Mouse (Mus musculus): ENCODE data around the gene Med26. TPM values are rescaled to one million over a fixed set of nuclear protein-coding genes. Genes with fewer than 3 reads are reported as not detected.

The Med26 gene
- total RNA-seq, 2 experiments from 2014 or later: 10.1 to 10.6 TPM

DNA sequence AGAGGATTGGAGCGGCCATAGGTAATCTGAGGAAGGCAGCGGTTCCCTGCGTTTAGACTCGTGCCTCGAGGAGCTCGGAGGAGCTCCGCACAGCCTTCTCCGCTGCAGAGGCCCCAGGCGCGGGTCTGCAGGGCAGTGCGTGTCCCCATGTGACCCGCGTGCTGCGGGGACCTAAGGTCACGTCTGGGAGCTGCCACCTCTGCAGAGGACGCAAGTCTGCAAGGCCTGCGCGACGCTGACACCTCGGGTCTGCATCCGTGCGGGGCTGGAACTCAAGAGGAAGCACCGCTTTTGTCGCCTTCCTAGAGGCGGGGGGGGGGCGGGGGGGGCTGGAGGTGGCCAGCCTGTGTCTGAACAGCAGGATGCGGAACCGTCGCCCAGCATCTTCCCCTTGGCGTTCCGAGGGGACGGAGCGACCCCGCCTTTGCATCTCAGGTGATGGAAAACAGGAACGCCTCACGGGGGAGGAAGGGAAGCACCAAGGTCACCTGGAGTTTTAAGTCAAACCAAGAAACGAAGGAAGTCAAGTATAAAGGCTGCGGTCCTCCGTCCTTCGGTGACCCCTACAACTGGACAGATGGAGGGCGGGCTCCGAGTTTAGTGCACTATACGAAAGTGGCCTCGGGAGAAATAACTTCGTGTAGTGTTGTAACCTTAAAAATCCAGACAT, 709 bp upstream of the Med26 start:
- DNase-seq (ENCODE audit: extremely low spot score in 1 of 2, low spot score in 1 of 2): no peak

DNA sequence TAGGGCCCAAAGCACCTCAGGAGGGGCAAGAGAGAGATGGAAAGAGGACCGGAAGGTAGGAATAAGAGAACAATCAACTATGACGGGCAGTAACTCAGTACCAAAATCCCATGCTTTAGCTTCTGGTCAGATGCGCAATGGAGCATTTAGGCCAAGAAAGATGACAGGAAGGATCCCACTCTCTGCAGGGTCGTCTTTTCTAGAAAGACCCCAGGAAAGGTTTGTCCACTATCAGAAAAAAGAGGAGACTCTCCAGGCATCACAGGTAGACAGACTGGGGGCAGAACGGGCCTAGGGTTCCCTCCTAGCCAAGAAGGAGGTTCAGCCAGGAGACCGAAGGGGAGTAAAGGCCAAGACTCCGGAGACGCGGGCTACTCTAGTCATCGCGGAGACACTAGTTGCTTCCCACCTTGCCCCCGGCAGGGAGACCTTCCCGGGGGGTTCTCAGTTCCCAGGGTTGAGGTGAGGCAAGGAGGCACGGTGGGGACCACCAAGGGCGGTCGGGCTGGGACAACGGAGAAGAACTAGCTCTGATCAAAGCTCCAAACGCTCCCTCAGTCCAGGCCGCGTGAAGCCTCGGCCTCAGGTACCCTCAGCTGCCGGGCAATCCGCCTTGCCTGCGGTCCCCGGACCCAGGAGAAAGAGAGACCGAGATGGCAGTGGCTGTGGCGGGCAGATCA, 808 bp downstream of the Med26 start:
- DNase-seq (ENCODE audit: extremely low spot score in 1 of 2, low spot score in 1 of 2): peak in 1 of 2 experiments; percentile 21

DNA sequence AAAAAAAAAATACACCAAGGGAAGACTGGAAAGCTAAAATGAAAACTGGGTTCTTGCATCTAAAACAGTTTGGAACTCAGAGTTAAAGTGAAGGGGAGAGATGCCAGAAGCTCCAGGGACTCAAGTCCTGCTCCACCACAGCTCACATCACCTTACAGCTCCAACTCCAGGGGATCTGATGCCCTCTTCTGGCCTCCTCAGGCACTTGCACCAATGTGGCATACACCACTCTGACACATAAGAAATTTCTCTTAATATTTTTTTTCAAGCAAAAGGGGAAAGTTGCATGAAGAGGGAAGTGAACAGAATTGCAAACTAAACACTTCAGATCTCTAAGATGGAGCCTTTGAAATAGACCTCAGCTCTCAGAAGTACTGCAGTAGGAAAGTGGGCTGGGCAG, 8.8 kb downstream of the Med26 start:
- DNase-seq (ENCODE audit: extremely low spot score in 1 of 2, low spot score in 1 of 2): no peak

DNA sequence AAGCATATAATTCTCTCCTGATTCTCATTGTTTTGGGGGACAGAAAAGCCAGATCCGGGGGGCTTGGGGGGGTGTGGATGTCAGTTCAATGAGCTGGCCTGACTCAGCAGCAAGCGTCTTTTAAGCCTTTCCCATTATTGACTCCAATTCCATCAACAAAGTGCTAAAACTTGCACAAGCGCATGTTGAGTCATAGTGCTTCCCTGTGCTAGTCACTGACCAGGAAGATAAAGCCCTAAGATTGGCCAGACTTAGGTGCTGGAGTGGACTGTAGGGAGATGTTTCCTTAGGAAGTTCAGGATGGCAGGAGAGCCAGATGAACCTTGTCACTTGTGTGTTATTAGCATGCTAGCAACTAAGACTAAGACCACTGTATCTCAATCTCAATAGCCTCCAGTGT, 13.2 kb downstream of the Med26 start:
- no peak for DNase-seq (ENCODE audit: extremely low spot score in 1 of 2, low spot score in 1 of 2)

DNA sequence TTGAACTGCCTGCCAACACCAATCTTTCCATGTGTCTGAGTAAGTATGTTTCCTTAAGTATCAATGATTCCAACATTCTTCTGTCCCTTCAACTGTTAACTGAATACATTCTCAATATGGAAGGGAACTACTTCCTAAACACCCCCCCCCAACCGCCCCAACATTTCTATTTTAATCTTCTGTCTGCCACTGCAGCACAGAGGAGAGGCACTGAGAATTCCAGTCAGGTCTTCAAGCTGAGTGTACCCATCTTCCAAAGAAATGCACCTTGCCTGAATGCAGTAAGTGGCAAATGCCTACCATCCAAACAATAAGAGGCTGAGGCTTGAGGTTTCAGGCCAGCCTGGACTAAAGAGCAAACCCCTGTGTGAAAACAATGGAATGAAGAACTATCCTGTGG, 16.0 kb downstream of the Med26 start:
- DNase-seq (ENCODE audit: extremely low spot score in 1 of 2, low spot score in 1 of 2): no peak

GRCm38 (mm10) chr8:72521888-72522287, 26.2 kb downstream of the Med26 start:
- DNase-seq (ENCODE audit: extremely low spot score in 1 of 2, low spot score in 1 of 2): no peak

DNA sequence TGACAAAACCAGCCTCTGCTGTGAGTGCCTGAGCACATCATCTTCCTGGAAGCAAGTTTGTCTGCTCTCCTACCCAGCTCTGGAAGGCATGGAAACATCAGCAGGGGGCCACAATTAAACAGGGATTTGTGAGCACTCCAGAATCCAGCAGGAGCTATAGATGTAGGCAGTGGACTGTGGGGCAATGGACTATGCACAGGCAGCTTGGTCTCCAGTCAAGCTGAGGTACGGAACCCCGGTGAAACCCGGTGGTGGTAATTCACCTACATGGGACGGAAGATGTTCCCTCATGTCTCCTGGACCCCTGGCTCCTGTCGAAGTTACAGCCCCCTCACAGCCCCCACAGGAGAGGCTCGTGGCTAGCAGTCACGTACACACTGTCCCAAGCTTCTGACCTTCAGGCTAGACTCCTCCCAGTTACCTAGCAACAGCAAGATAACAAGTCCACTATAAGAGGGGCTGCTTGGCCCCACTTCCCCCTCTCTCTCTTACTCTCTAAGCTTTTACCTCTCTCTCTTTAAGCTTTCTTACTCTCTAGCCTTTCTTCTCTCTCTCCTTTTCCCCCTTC, 30.6 kb downstream of the Med26 start:
- DNase-seq (ENCODE audit: extremely low spot score in 1 of 2, low spot score in 1 of 2): no peak

GRCm38 (mm10) chr8:72513158-72513557, 34.9 kb downstream of the Med26 start:
- DNase-seq (ENCODE audit: extremely low spot score in 1 of 2, low spot score in 1 of 2): no peak

DNA sequence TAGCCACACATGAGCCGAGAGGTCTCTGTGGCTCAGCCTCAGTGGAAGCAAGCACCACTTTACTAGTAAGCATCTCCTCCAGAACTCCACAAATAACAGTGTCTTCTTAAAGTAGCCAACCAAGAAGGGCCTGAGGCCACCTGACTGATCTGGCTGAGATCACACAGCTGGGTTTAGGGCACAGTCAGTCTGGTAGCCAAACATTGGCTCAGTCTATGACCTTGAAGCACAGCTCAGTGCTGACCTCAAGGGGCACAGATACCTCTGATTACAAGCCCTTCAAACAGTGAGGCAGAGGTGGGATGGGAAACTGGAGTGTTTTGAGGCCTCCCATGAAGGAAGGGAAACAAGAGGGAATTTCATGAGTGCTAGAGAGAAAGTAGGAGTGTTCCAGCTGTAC, 35.4 kb downstream of the Med26 start:
- no peak for DNase-seq (ENCODE audit: extremely low spot score in 1 of 2, low spot score in 1 of 2)

DNA sequence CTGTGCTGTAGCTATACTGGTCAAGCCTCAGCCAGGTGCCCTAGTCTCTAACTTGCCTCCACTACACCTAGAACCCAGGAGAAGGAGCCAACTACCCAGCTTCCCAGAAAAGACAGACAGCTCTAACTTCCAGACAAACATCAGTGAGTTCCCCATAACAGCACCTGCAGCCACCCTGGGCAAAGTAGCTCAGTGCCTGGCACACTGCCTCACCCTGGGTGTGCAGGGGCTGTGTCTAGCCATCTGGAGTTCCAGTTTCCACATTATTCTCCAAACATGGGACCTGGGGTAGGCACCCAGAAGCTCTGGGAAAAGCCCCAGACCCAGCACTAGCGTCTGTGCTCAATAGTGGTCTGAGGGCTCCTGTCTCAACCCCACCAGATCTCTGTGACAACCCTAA, 40.6 kb downstream of the Med26 start:
- no peak for DNase-seq (ENCODE audit: extremely low spot score in 1 of 2, low spot score in 1 of 2)

DNA sequence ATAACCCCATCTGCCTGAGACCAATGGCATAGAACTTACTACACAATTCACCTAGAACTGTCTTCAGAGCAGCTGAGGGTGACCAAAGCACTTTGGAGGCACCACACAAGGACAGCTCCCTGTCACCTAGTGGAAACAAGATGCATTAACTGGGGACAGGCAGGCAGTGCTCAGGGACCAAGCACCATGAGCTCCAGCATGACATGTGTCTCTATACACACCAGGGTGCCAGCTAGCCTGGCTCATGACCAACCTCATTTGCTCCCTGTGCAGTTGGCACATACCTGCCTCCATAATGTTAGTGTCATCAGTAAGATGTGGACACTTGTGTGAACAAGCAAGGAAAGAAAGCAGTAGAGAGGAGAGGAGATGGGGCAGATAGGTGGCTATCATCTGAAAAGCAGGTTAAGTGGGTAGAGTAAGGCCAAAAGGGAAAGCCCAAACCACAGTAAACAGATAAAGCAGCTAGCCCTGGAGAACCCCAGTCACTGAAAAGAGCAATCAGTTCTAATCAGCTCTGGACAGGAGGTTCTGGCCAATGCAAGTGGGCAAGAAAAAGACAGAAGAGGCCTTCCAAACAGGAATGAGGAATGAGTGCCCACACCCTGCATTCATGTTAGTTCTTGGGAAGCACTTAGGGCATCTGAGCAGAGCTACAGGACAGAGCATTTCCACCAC, 43.3 kb downstream of the Med26 start:
- DNase-seq (ENCODE audit: extremely low spot score in 1 of 2, low spot score in 1 of 2): no peak

DNA sequence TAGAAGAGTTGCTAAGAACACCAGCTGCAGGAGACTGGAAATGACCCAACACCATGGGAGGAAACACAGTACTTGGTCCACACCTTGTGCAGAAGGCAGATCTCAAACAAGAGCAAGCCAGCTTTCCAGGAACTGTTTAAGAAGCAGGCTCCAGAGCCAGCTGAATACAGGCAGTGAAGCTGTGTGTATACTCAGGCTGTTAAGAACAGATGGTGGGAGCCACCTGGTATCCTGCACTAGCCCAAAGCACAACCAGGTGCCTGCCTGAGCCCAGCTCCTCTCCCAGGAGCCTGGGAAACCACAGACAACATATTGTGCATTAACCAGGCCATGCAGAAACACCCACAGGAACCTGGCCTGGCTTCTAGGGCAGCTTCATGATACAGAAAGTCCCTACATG, 43.9 kb downstream of the Med26 start:
- DNase-seq (ENCODE audit: extremely low spot score in 1 of 2, low spot score in 1 of 2): no peak

- no peak for DNase-seq (ENCODE audit: extremely low spot score in 1 of 2, low spot score in 1 of 2)
These were observed 47.5 kb downstream of the Med26 start for GRCm38 (mm10) chr8:72500521-72500931.

GRCm38 (mm10) chr8:72499521-72500284, 48.4 kb downstream of the Med26 start:
- no peak for DNase-seq (ENCODE audit: extremely low spot score in 1 of 2, low spot score in 1 of 2)

- DNase-seq (ENCODE audit: extremely low spot score in 1 of 2, low spot score in 1 of 2): no peak
These were observed 49.5 kb downstream of the Med26 start for GRCm38 (mm10) chr8:72498527-72498926.

GRCm38 (mm10) chr8:72497911-72498310, 50.2 kb downstream of the Med26 start:
- DNase-seq (ENCODE audit: extremely low spot score in 1 of 2, low spot score in 1 of 2): no peak

GRCm38 (mm10) chr8:72496217-72496616, 51.9 kb downstream of the Med26 start:
- DNase-seq (ENCODE audit: extremely low spot score in 1 of 2, low spot score in 1 of 2): no peak

DNA sequence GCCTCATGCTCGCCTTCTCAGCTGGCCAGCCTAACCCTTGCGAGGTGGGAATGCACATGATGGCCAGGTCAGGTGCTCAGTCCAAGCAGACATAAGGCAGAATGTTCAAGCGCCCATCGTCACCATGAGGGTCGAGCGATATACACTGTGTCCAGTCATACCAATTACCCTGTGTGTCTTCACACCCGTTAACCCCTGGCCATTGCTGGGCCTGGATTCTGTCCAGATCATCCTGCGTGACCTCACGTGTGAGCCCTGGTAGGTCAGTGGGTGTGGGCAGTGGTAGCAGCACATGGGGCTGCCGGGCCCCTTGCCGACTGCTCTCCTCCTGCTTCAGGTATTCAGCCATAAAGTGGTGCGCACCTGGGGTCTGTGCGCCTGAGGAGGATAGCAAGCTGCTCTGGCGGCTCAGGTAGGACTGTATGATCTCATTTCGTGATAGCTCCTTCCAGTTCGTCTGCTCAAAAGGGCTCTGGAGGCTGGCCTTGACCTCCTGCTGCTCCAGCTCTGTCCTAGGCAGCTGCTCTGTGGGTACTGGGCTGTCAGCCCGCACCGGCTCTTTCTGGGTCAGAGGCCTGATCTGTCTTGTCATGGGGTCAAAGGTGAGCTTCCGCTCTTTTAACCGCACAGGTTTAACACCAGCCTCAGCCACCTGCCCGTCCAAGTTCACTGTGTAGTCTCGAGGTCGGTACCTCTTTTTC, 52.5 kb downstream of the Med26 start:
- DNase-seq (ENCODE audit: extremely low spot score in 1 of 2, low spot score in 1 of 2): no peak

DNA sequence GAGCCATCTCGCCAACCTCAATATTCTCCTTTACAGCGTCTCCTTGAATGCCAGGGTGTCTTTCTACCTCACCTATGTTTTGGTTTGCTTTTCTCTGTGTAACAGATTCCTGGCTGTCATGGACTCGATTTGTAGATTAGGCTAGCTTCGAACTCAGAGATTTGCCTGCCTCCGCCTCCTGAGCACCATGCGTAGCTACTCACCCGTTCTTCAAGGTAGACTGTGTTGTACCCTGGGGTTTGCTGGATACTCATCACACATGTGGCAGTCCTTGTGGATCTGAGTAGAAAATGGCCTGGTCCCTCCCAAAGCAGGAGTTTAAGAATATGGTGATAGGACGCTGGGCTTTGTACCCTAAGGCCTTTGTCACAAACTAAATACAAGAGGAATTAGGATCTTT, 54.7 kb downstream of the Med26 start:
- no peak for DNase-seq (ENCODE audit: extremely low spot score in 1 of 2, low spot score in 1 of 2)

- peak; percentile 98 to 100 for DNase-seq (ENCODE audit: extremely low spot score in 1 of 2, low spot score in 1 of 2)
These were observed 55.4 kb downstream of the Med26 start for GRCm38 (mm10) chr8:72492622-72493081.
